Mouse (Mus musculus) adipocyte (in vitro differentiated cells): ENCODE measurements around the gene Rhoh.

Experiments
- DNase-seq: peaks from one replicate; pipeline ENCODE4 v3.0.0-alpha.2; 2016; ENCODE audit warnings: low spot score

Gene Rhoh

GRCm38 (mm10) chr5:65930171-65930570 is 69.2 kb downstream of the Rhoh start:
- no peak for DNase-seq

GRCm38 (mm10) chr5:65933258-65933657 is 72.2 kb downstream of the Rhoh start:
- no peak for DNase-seq

- DNase-seq: no peak
Observed at GRCm38 (mm10) chr5:65933764-65934163, 72.8 kb downstream of the Rhoh start.

- no peak for DNase-seq
Observed at GRCm38 (mm10) chr5:65934783-65935182, 73.8 kb downstream of the Rhoh start, which contains the start of gene Chrna9. Chrna9 (plus strand) TSS chr5:65934921.

GRCm38 (mm10) chr5:65937011-65937726 is 76.2 kb downstream of the Rhoh start:
- no peak for DNase-seq

GRCm38 (mm10) chr5:65937998-65938715 is 77.1 kb downstream of the Rhoh start:
- peak; percentile 90 for DNase-seq

- no peak for DNase-seq
Observed at GRCm38 (mm10) chr5:65941145-65941544, 80.1 kb downstream of the Rhoh start.
